Comparison of ENCODE assay signal across 14 mouse cellular contexts in the genomic region with DNA sequence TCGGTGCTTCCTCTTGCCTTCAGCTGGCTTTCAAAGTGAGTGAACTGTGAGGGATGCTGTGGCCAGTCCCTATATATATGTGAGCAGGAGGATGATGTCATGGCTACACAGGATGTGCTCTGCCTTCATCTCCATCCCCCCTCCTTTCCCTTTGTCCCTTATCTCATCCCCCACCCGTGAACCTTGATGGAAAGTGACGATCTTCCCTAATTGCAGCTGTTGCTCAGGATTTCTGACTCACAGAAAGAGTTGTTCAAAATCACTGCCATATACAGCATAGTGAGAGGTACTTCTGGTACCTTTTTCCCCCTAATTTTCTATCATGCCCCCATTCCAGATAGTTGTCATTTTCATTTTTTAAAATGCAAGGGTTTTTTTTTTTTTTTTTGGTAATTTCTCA. TPM values are rescaled to one million over a fixed set of nuclear protein-coding genes. Genes with fewer than 3 reads are reported as not detected.
DNase-seq lines count a peak whose midpoint lies in the region; ATAC-seq and TF ChIP-seq lines count a peak whose summit lies in the region.
"Had no signal": no experiment of that assay in that cellular context is flagged by ENCODE, and none has a peak within 500 bp of the region (broad histone marks: within the 10 kb centered on the region; RNA-seq: fewer than 3 reads in every experiment).

A gene (minus strand): TSS at position 101 of the 400 bp plus-strand sequence.

- H3K4me3 ChIP-seq in heart, embryonic 16.5 days (ENCODE audit: low read length): no peak within 1 kb of the TSS
- no peak within 1 kb of the TSS for H3K4me3 ChIP-seq in forebrain, embryonic 16.5 days (replicated peaks; ENCODE audit: low read length)
- no peak within 1 kb of the TSS for H3K4me3 ChIP-seq in forebrain, postnatal 0 days (ENCODE audit: low read depth, low read length)
- H3K4me3 ChIP-seq: gastrocnemius, adult 2 months; heart, adult 2 months had no signal

- H3K9ac ChIP-seq in heart, embryonic 16.5 days (ENCODE audit: low read length): no peak within 1 kb of the TSS
- no peak within 1 kb of the TSS for H3K9ac ChIP-seq in forebrain, embryonic 16.5 days (replicated peaks; ENCODE audit: low read depth, low read length)
- no peak within 1 kb of the TSS for H3K9ac ChIP-seq in forebrain, postnatal 0 days

- H3K4me1 ChIP-seq in heart, embryonic 16.5 days (ENCODE audit: control insufficient read depth, insufficient read depth, low read length): no peaks in the 10 kb centered on the region
- H3K4me1 ChIP-seq in forebrain, embryonic 16.5 days (replicated peaks; ENCODE audit: control insufficient read depth, insufficient read depth, low read length): no peaks in the 10 kb centered on the region
- H3K4me1 ChIP-seq in forebrain, postnatal 0 days (ENCODE audit: insufficient read depth): no peaks in the 10 kb centered on the region

- WGBS in heart, embryonic 16.5 days: 10% methylated on average over 3 of the region's 3 CpGs
- 27% methylated on average over 3 of the region's 3 CpGs for WGBS in forebrain, embryonic 16.5 days
- 31% methylated on average over 3 of the region's 3 CpGs for WGBS in forebrain, postnatal 0 days

- H3K27ac ChIP-seq in heart, embryonic 16.5 days (ENCODE audit: low read length): no peak within 1 kb of the TSS
- H3K27ac ChIP-seq in forebrain, embryonic 16.5 days (ENCODE audit: low read length): no peak within 1 kb of the TSS
- no peak within 1 kb of the TSS for H3K27ac ChIP-seq in forebrain, postnatal 0 days (ENCODE audit: low read depth, low read length)
- H3K27ac ChIP-seq: gastrocnemius, adult 2 months; heart, adult 2 months had no signal

- ATAC-seq in heart, embryonic 16.5 days (replicated peaks; ENCODE audit: extremely low read depth, insufficient read depth, low FRiP score): no peak
- no peak for ATAC-seq in forebrain, embryonic 16.5 days
- ATAC-seq in forebrain, postnatal 0 days: no peak

- no peak for DNase-seq in heart, adult 8-10 months (ENCODE audit: low spot score)
- no peak for DNase-seq in layer of hippocampus, postnatal 10 days (ENCODE audit: low spot score in 2 of 2)
- no peak for DNase-seq in layer of hippocampus, adult 18-20 months (ENCODE audit: low spot score in 2 of 2)
- no peak for DNase-seq in forebrain, postnatal 0 days
- DNase-seq in lung, postnatal 36 days: no peak
- DNase-seq: adrenal gland, adult 8-10 months; cerebellum, adult 11-12 months; cerebellum, postnatal 36 days; gastrocnemius, adult 2 months; heart, adult 2 months; thymus, postnatal 14 days had no signal

- H3K27me3 ChIP-seq in heart, embryonic 16.5 days (ENCODE audit: control insufficient read depth, insufficient read depth, low read length): no peaks in the 10 kb centered on the region
- no peaks in the 10 kb centered on the region for H3K27me3 ChIP-seq in forebrain, embryonic 16.5 days (replicated peaks; ENCODE audit: control insufficient read depth, insufficient read depth, low read length)
- no peaks in the 10 kb centered on the region for H3K27me3 ChIP-seq in forebrain, postnatal 0 days (ENCODE audit: insufficient read depth, low read length)

- no peak within 1 kb of the TSS for H3K4me2 ChIP-seq in heart, embryonic 16.5 days (ENCODE audit: low read depth, low read length)
- no peak within 1 kb of the TSS for H3K4me2 ChIP-seq in forebrain, embryonic 16.5 days (ENCODE audit: low read length)
- H3K4me2 ChIP-seq in forebrain, postnatal 0 days (ENCODE audit: low read depth): no peak within 1 kb of the TSS

- H3K9me3 ChIP-seq in heart, embryonic 16.5 days (replicated peaks; ENCODE audit: control insufficient read depth, low read length): no peaks in the 10 kb centered on the region
- H3K9me3 ChIP-seq in forebrain, embryonic 16.5 days (ENCODE audit: control insufficient read depth, low read length): no peaks in the 10 kb centered on the region
- H3K9me3 ChIP-seq in forebrain, postnatal 0 days (ENCODE audit: low read length): no peaks in the 10 kb centered on the region

- no peaks in the 10 kb centered on the region for H3K36me3 ChIP-seq in heart, embryonic 16.5 days (ENCODE audit: control insufficient read depth, insufficient read depth)
- H3K36me3 ChIP-seq in forebrain, embryonic 16.5 days (ENCODE audit: control insufficient read depth, insufficient read depth): no peaks in the 10 kb centered on the region
- H3K36me3 ChIP-seq in forebrain, postnatal 0 days (ENCODE audit: insufficient read depth): no peaks in the 10 kb centered on the region

- TF ChIP-seq CTCF in forebrain, postnatal 0 days (IDR thresholded peaks at IDR 0.05; ENCODE audit: low read depth): no peak

RNA-seq across cellular contexts. Expression of the gene that starts here (rescaled TPM):
- 8.7 and 10.4 TPM in 2 replicates for polyA plus RNA-seq in heart, embryonic 16.5 days (2015; fragmentation: Nextera tagmentation; extraction: Ambion mirVana)
- total RNA-seq in heart, adult 8-10 months (2022): 1 to 10 TPM in 2 of 4 experiments, under 1 TPM in 2; 0.25 to 1.4 (median 0.84) TPM
- total RNA-seq in layer of hippocampus, postnatal 10 days (2021): 10 to 100 TPM; 54.2 to 57.9 TPM
- 10 to 100 TPM in 1 of 2 experiments, 1 to 10 TPM in 1; 6.9 to 12.0 TPM for total RNA-seq in layer of hippocampus, adult 18-20 months (2021)
- 25.5 and 27.6 TPM in 2 replicates for polyA plus RNA-seq in forebrain, embryonic 16.5 days (2015; fragmentation: Nextera tagmentation; extraction: Ambion mirVana)
- total RNA-seq in forebrain, postnatal 0 days (2014; rRNA removed): 70.8 and 102 TPM in 2 replicates
- 141 and 143 TPM in 2 replicates for polyA plus RNA-seq in forebrain, postnatal 0 days (2015; fragmentation: Nextera tagmentation; extraction: Ambion mirVana)
- total RNA-seq: adrenal gland, adult 8-10 months; gastrocnemius, adult 2 months had no signal
- polyA plus RNA-seq: liver, embryonic 16.5 days had no signal
